Mouse (Mus musculus): ENCODE results near the gene Creb3l1. TPM values are rescaled to one million over a fixed set of nuclear protein-coding genes. Genes with fewer than 3 reads are reported as not detected.
A peak's percentile ranks its signal among the peaks of the same experiment; 100 is the strongest.

The Creb3l1 gene
- polyA plus RNA-seq, 1 experiment from 2014 or later = 12.3 TPM

DNA sequence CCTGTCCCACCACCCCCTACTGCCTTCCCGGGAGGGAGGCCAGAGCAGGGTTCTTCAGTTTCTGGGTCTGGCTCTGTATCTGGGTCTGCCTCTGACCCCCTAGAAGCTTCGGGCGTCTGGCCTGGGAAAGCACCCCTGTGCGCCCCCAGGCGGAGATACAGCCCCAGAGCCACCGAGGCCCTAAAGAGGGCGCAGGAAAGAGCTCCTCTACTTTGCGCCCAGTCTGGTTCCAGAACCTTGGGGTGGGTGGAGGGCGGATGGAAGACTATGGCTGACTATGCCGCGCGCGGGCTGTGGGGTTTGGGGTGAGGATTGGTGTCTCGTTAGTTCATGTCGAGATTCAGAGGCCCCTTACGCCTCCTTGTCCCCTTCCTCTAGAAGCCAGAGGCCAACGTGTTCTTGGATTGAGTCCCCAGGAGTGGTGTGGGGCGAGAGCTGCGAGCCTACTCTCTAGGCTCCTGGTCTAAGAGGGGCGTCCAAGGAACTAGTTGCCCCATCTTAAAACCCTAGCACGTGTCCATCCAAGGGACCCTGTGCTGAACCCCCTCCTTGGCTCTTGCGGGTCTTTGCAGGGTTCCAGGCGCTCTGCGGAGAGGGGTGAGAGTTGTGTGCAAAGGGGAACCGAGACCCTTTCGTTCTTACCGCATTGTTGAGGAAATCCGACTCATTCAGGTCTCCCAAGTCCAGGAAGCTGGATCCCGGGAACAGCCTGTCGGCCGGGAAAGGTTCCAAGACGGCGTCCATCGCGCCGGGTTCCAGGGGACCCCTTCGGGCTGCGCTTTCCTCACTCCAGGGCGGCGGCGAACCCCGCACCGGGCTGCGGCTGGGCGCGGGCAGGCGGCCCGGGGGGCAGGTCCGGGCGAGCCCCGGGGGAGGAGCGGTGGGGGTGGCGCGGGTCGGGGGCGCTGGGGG is 684 bp downstream of the Creb3l1 start:
- H3K4me2 ChIP-seq (replicated peaks; ENCODE audit: low read depth, low read length) = peak overlapping the region; percentile 96
- no peaks in the 10 kb centered on the region for H3K36me3 ChIP-seq (ENCODE audit: insufficient read depth, low read length)
- peak overlapping the region; percentile 83 for H3K9ac ChIP-seq (replicated peaks; ENCODE audit: low read length)
- peak; percentile 44; the same call in 1 of the 2 replicates for ATAC-seq (ENCODE audit: low FRiP score, low TSS enrichment)
- H3K4me1 ChIP-seq (ENCODE audit: insufficient read depth, low read length) = peaks cover 25% of the 10 kb centered on the region
- 4% methylated on average over 46 of the region's 56 CpGs for WGBS
- H3K27me3 ChIP-seq (ENCODE audit: insufficient read depth, low read length) = peaks cover 3% of the 10 kb centered on the region; the same call in 1 of the 2 replicates
- peak overlapping the region; percentile 72 for H3K27ac ChIP-seq (ENCODE audit: low read length)
- H3K9me3 ChIP-seq (ENCODE audit: low read length) = no peaks in the 10 kb centered on the region
- peak overlapping the region; percentile 82 for H3K4me3 ChIP-seq (ENCODE audit: low read length)

DNA sequence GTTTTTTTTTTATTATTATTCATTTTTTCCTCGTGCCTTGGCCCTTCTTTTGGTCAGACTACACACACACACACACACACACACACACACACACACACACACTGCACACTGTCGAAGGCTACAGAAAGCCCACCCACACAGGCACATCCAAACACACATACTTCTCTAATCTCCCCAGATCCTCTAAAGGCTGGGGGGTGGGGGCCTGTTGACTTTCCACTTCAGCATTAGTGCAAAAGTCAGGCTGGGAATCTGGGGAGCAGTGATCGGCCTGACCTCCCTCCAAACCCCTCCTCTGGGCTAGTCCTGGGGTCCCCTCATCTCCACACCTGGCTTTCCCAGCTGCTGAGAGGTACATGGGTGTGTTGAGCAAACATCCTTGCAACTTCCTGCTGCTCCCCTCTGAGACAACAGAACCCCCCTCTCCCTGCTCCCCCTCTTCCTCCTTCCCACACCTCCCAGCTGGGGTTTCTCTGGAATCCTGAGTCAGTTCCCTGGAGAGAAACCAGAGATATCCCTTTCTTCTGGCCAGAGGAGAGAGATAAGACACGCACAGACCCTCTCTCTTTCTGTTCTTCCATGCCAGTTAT is 3.5 kb downstream of the Creb3l1 start:
- Histone ChIP-seq H3K36me3 (ENCODE audit: insufficient read depth, low read length) (no peaks in the 10 kb centered on the region), H3K4me2 (replicated peaks; ENCODE audit: low read depth, low read length) (peak overlapping the region; percentile 31), H3K4me3 (ENCODE audit: low read length) (0 out of 2 replicates have a peak overlapping the region, but pooled peaks have one; percentile 11), H3K4me1 (ENCODE audit: insufficient read depth, low read length) (peaks cover 46% of the 10 kb centered on the region), H3K27ac (ENCODE audit: low read length) (peak overlapping the region; percentile 80), H3K27me3 (ENCODE audit: insufficient read depth, low read length) (no peaks in the 10 kb centered on the region; the same call in 1 of the 2 replicates), H3K9ac (replicated peaks; ENCODE audit: low read length) (0 out of 2 replicates have a peak overlapping the region, but pooled peaks have one; percentile 27), H3K9me3 (ENCODE audit: low read length) (no peaks in the 10 kb centered on the region)
- ATAC-seq (ENCODE audit: low FRiP score, low TSS enrichment) = no peak
- 36% methylated on average over 4 of the region's 4 CpGs for WGBS

- Histone ChIP-seq H3K27me3 (ENCODE audit: insufficient read depth, low read length) (no peaks in the 10 kb centered on the region), H3K36me3 (ENCODE audit: insufficient read depth, low read length) (no peaks in the 10 kb centered on the region), H3K27ac (ENCODE audit: low read length) (peak overlapping the region; percentile 83), H3K9ac (replicated peaks; ENCODE audit: low read length) (no peak overlapping the region), H3K9me3 (ENCODE audit: low read length) (no peaks in the 10 kb centered on the region), H3K4me1 (ENCODE audit: insufficient read depth, low read length) (peaks cover 51% of the 10 kb centered on the region), H3K4me3 (ENCODE audit: low read length) (no peak overlapping the region), H3K4me2 (replicated peaks; ENCODE audit: low read depth, low read length) (no peak overlapping the region)
- no peak for ATAC-seq (ENCODE audit: low FRiP score, low TSS enrichment)
- WGBS = 39% methylated on average over 1 of the region's 1 CpGs
Measured at GRCm38 (mm10) chr2:92017440-92017839, 6.9 kb downstream of the Creb3l1 start.

- Histone ChIP-seq H3K4me1 (ENCODE audit: insufficient read depth, low read length) (peaks cover 55% of the 10 kb centered on the region), H3K27me3 (ENCODE audit: insufficient read depth, low read length) (no peaks in the 10 kb centered on the region), H3K27ac (ENCODE audit: low read length) (peak overlapping the region; percentile 83), H3K9me3 (ENCODE audit: low read length) (no peaks in the 10 kb centered on the region), H3K4me2 (replicated peaks; ENCODE audit: low read depth, low read length) (peak overlapping the region; percentile 20; the same call in 1 of the 2 replicates), H3K4me3 (ENCODE audit: low read length) (no peak overlapping the region), H3K36me3 (ENCODE audit: insufficient read depth, low read length) (no peaks in the 10 kb centered on the region), H3K9ac (replicated peaks; ENCODE audit: low read length) (no peak overlapping the region)
- ATAC-seq (ENCODE audit: low FRiP score, low TSS enrichment) = peak; percentile 36
- WGBS = 18% methylated on average over 3 of the region's 3 CpGs
Measured at GRCm38 (mm10) chr2:92016981-92017380, 7.3 kb downstream of the Creb3l1 start.

GRCm38 (mm10) chr2:92014891-92015290 is 9.4 kb downstream of the Creb3l1 start:
- ATAC-seq (ENCODE audit: low FRiP score, low TSS enrichment) = no peak
- no peak overlapping the region for H3K4me3 ChIP-seq (ENCODE audit: low read length)
- no peaks in the 10 kb centered on the region for H3K9me3 ChIP-seq (ENCODE audit: low read length)
- no peaks in the 10 kb centered on the region for H3K36me3 ChIP-seq (ENCODE audit: insufficient read depth, low read length)
- H3K4me1 ChIP-seq (ENCODE audit: insufficient read depth, low read length) = peaks cover 50% of the 10 kb centered on the region
- 85% methylated on average over 5 of the region's 5 CpGs for WGBS
- no peak overlapping the region for H3K9ac ChIP-seq (replicated peaks; ENCODE audit: low read length)
- H3K27ac ChIP-seq (ENCODE audit: low read length) = no peak overlapping the region
- no peak overlapping the region for H3K4me2 ChIP-seq (replicated peaks; ENCODE audit: low read depth, low read length)
- H3K27me3 ChIP-seq (ENCODE audit: insufficient read depth, low read length) = no peaks in the 10 kb centered on the region

GRCm38 (mm10) chr2:92014248-92014647 is 10.1 kb downstream of the Creb3l1 start:
- Histone ChIP-seq H3K4me1 (ENCODE audit: insufficient read depth, low read length) (peaks cover 52% of the 10 kb centered on the region), H3K27ac (ENCODE audit: low read length) (no peak overlapping the region), H3K4me3 (ENCODE audit: low read length) (no peak overlapping the region), H3K9ac (replicated peaks; ENCODE audit: low read length) (no peak overlapping the region), H3K36me3 (ENCODE audit: insufficient read depth, low read length) (no peaks in the 10 kb centered on the region), H3K4me2 (replicated peaks; ENCODE audit: low read depth, low read length) (no peak overlapping the region), H3K27me3 (ENCODE audit: insufficient read depth, low read length) (no peaks in the 10 kb centered on the region), H3K9me3 (ENCODE audit: low read length) (no peaks in the 10 kb centered on the region)
- WGBS = 70% methylated on average over 6 of the region's 6 CpGs
- ATAC-seq (ENCODE audit: low FRiP score, low TSS enrichment) = no peak

DNA sequence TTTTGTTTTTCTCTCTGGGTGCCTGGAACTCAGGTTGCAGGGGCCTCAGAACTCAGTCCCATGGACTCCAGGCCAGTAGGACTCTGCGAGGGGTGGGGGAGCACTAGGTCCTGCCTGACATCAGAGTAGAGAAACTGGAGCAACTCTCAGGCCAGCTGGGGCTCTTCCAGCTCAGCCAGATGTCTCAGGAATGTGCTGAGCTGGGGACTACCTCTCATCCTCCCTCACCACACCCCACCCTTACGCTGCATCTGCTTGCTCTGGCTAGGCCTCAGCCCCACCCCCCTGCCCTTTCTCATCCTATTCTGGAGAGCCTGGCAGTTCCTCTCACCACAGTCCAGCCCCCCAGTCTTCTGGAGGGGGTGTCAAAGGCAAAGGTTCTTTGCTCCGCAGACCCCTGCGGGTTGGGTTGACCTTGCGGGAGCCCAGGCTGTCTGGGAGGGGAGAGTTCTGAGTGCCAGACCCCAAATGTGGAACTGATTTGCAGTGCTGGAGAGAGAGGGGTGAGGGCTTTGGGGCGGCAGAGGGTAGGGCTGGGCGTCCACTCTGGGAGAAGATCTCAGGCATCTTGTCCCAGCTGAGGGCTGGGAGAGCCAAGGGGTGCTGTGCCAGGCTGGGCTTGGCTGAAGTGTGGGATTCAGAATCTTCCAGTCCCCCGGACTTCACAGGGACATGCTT is 11.4 kb downstream of the Creb3l1 start:
- H3K4me2 ChIP-seq (replicated peaks; ENCODE audit: low read depth, low read length) = peak overlapping the region; percentile 7; the same call in 1 of the 2 replicates
- peaks cover 53% of the 10 kb centered on the region for H3K4me1 ChIP-seq (ENCODE audit: insufficient read depth, low read length)
- no peaks in the 10 kb centered on the region for H3K9me3 ChIP-seq (ENCODE audit: low read length)
- H3K4me3 ChIP-seq (ENCODE audit: low read length) = no peak overlapping the region
- H3K9ac ChIP-seq (replicated peaks; ENCODE audit: low read length) = peak overlapping the region; percentile 39
- ATAC-seq (ENCODE audit: low FRiP score, low TSS enrichment) = peak; percentile 70
- 27% methylated on average over 8 of the region's 8 CpGs for WGBS
- H3K36me3 ChIP-seq (ENCODE audit: insufficient read depth, low read length) = no peaks in the 10 kb centered on the region
- H3K27ac ChIP-seq (ENCODE audit: low read length) = peak overlapping the region; percentile 83
- H3K27me3 ChIP-seq (ENCODE audit: insufficient read depth, low read length) = no peaks in the 10 kb centered on the region

DNA sequence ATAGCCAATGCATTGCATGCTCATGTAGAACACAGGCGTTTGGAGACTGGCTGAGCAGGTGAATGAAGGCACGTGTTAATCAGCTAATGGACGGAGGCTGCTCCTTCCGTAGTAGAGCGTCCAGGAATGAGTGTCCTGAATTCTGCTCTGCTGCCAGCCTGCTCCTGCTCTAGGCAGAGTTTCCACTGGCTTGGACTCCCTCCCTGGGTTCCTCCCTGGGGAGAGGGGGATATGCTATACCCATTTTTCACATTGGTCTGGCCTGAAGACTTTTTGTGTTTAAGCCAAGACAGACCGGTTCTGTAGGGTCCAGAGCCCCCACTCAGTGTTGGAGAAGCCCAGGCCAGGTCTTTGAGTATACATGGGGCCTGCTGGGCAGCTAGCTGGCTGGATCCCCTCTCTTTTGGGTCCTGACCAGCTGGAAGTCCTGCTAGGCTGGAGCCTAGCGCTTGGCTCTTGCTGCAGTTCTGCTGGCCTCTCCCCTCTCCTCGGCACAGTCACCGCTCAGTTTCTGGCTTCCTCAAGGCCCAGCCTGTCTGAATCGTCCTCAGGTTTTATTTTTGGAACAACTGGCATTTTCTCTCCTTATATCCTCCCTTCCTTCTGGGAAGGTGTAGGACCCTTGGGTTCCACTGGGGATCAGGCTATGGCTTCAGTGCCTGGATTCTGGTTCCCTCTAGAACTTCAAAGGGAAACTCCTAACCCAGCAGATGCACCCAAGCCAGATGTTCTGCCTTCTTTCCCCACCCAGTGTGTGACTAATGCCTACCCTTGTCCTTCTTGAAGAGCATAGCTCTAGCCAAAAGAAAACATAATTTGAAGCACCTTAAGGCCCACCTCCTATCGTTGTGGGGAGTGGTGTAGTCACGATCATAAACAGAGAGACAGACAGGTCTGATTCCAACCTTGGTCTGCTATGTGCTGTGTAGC is 12.6 kb downstream of the Creb3l1 start:
- Histone ChIP-seq H3K27me3 (ENCODE audit: insufficient read depth, low read length) (no peaks in the 10 kb centered on the region), H3K9ac (replicated peaks; ENCODE audit: low read length) (no peak overlapping the region), H3K4me2 (replicated peaks; ENCODE audit: low read depth, low read length) (no peak overlapping the region), H3K27ac (ENCODE audit: low read length) (peak overlapping the region; percentile 75), H3K9me3 (ENCODE audit: low read length) (no peaks in the 10 kb centered on the region), H3K36me3 (ENCODE audit: insufficient read depth, low read length) (no peaks in the 10 kb centered on the region), H3K4me1 (ENCODE audit: insufficient read depth, low read length) (peaks cover 55% of the 10 kb centered on the region), H3K4me3 (ENCODE audit: low read length) (no peak overlapping the region)
- whole genome bisulfite sequencing = 76% methylated on average over 12 of the region's 12 CpGs
- ATAC-seq (ENCODE audit: low FRiP score, low TSS enrichment) = no peak
